Mouse (Mus musculus) C2C12 (cell line): ENCODE data around the gene Jam3.

Experiments
- CTCF ChIP-seq: IDR thresholded peaks from one replicate; pipeline ENCODE4 v1.5.1; 2011; ENCODE audit not compliant: control insufficient read depth, insufficient read depth, insufficient read length
- MAX ChIP-seq: IDR thresholded peaks from one replicate; pipeline ENCODE4 v1.6.1; 2011; ENCODE audit warnings: mild to moderate bottlenecking, control low read depth
- MYOD1 ChIP-seq: IDR thresholded peaks from one replicate; pipeline ENCODE4 v1.6.1; 2011; ENCODE audit warnings: low read depth; ENCODE audit not compliant: control insufficient read depth, insufficient read length
- USF1 ChIP-seq: IDR thresholded peaks from one replicate; pipeline ENCODE4 v1.6.1; 2011; ENCODE audit warnings: low read depth, mild to moderate bottlenecking, control low read depth, moderate library complexity

GRCm38 (mm10) chr9:27191501-27191981 lies 36.3 kb upstream of the Jam3 start:
- no peak for TF ChIP-seq MAX
- no peak for TF ChIP-seq CTCF
- TF ChIP-seq MYOD1, result no peak
- no peak for TF ChIP-seq USF1
